Mouse (Mus musculus): ENCODE measurements at regions not wholly inside any gene's neighbourhood (a gene's known extent, or its start where the extent isn't known, plus 50 kb on each side); places are given as distances from the start of the nearest gene placed in this dataset.
"Not testable (repeated sequence)": the region's sequence is repeated elsewhere in the genome, so short reads cannot be mapped to it uniquely, and the experiment has no call there.

- no peak for DNase-seq (ENCODE audit: low spot score)
- WGBS, result 38% methylated on average over 1 of the region's 1 CpGs
These were observed 409.7 kb downstream of the Car8 start for GRCm38 (mm10) chr4:7829126-7829525.

DNA sequence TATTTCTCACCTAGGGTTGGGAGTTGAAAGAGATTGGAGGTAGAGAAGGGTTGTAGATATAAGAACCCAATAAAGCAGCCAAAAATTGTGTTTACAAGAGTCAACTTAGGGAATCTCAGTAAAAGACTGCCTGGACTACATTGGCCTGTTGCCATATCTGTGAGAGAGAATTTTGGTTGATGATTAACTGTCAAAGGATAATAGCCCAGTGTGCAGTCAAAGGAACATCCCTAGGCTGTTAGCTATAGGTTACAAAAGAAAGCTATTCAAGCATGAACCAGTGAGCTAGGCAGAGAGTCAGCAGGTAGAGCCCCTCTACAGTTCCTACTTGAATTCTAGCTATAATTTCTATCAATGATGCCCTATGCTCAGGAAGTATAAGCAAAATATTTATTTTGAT, 419.0 kb downstream of the Car8 start:
- H3K4me3 ChIP-seq (ENCODE audit: low read depth, low read length), result no peak overlapping the region
- H3K9me3 ChIP-seq (ENCODE audit: low read length), result no peaks in the 10 kb centered on the region
- H3K27ac ChIP-seq (ENCODE audit: low read length), result no peak overlapping the region
- DNase-seq (ENCODE audit: low spot score) (no peak), ATAC-seq (no peak)
- H3K36me3 ChIP-seq (ENCODE audit: insufficient read depth, low read length), result no peaks in the 10 kb centered on the region
- no peak overlapping the region for H3K9ac ChIP-seq (replicated peaks; ENCODE audit: low read depth)
- TF ChIP-seq CTCF (IDR thresholded peaks at IDR 0.05) (no peak), EP300 (IDR thresholded peaks at IDR 0.05) (no peak)
- H3K27me3 ChIP-seq (replicated peaks; ENCODE audit: insufficient read depth, low read length), result no peaks in the 10 kb centered on the region
- no peak overlapping the region for H3K4me2 ChIP-seq (replicated peaks; ENCODE audit: low read depth, low read length)
- H3K4me1 ChIP-seq (ENCODE audit: insufficient read depth, low read depth, low read length), result no peaks in the 10 kb centered on the region

More at GRCm38 (mm10) chr4:7829126-7829525, 409.7 kb downstream of the Car8 start:
- TF ChIP-seq EP300 (IDR thresholded peaks at IDR 0.05) (no peak), CTCF (IDR thresholded peaks at IDR 0.05) (no peak)
- H3K36me3 ChIP-seq (ENCODE audit: insufficient read depth, low read length), result no peaks in the 10 kb centered on the region
- no peak overlapping the region for H3K27ac ChIP-seq (ENCODE audit: low read length)
- H3K4me3 ChIP-seq (ENCODE audit: low read depth, low read length), result no peak overlapping the region
- no peak overlapping the region for H3K4me2 ChIP-seq (replicated peaks; ENCODE audit: low read depth, low read length)
- no peaks in the 10 kb centered on the region for H3K4me1 ChIP-seq (ENCODE audit: insufficient read depth, low read depth, low read length)
- no peak overlapping the region for H3K9ac ChIP-seq (replicated peaks; ENCODE audit: low read depth)
- H3K27me3 ChIP-seq (replicated peaks; ENCODE audit: insufficient read depth, low read length), result no peaks in the 10 kb centered on the region
- H3K9me3 ChIP-seq (ENCODE audit: low read length), result no peaks in the 10 kb centered on the region
- no peak for ATAC-seq

GRCm38 (mm10) chr4:7777761-7778160, 461.1 kb downstream of the Car8 start:
- not testable (repeated sequence) for H3K9ac ChIP-seq (replicated peaks; ENCODE audit: low read depth); DNase-seq (ENCODE audit: low spot score); H3K4me1 ChIP-seq (ENCODE audit: insufficient read depth, low read depth, low read length); H3K4me2 ChIP-seq (replicated peaks; ENCODE audit: low read depth, low read length); H3K27ac ChIP-seq (ENCODE audit: low read length); H3K27me3 ChIP-seq (replicated peaks; ENCODE audit: insufficient read depth, low read length); H3K4me3 ChIP-seq (ENCODE audit: low read depth, low read length); H3K9me3 ChIP-seq (ENCODE audit: low read length); H3K36me3 ChIP-seq (ENCODE audit: insufficient read depth, low read length); ATAC-seq
- WGBS, result 66% methylated on average over 1 of the region's 1 CpGs

DNA sequence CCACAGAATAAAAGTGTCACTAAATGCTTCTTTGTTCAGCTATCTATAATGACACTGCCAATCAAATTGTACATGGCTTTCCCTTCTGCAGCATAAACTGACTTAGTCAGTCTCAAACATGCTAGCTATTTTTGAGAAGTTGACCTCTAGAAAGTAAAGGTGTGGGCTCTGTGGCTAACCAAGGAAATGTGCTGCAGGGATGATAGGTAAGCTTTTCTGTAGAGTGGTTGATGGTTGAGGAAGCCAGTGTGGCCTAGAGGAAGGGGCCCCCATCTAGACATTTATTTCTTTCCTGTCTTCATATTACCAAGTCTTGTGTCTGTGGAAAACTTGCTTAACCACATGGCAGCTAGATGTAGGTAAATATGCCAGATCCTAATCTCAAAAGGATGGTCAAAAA, 483.4 kb downstream of the Car8 start:
- H3K36me3 ChIP-seq (ENCODE audit: insufficient read depth, low read length), result no peaks in the 10 kb centered on the region
- H3K9me3 ChIP-seq (ENCODE audit: low read length), result no peaks in the 10 kb centered on the region
- no peaks in the 10 kb centered on the region for H3K4me1 ChIP-seq (ENCODE audit: insufficient read depth, low read depth, low read length)
- DNase-seq (ENCODE audit: low spot score) (no peak), ATAC-seq (no peak)
- TF ChIP-seq CTCF (IDR thresholded peaks at IDR 0.05) (no peak), EP300 (IDR thresholded peaks at IDR 0.05) (no peak)
- H3K27me3 ChIP-seq (replicated peaks; ENCODE audit: insufficient read depth, low read length), result no peaks in the 10 kb centered on the region
- no peak overlapping the region for H3K27ac ChIP-seq (ENCODE audit: low read length)
- no peak overlapping the region for H3K4me3 ChIP-seq (ENCODE audit: low read depth, low read length)
- H3K4me2 ChIP-seq (replicated peaks; ENCODE audit: low read depth, low read length), result no peak overlapping the region
- H3K9ac ChIP-seq (replicated peaks; ENCODE audit: low read depth), result no peak overlapping the region

DNA sequence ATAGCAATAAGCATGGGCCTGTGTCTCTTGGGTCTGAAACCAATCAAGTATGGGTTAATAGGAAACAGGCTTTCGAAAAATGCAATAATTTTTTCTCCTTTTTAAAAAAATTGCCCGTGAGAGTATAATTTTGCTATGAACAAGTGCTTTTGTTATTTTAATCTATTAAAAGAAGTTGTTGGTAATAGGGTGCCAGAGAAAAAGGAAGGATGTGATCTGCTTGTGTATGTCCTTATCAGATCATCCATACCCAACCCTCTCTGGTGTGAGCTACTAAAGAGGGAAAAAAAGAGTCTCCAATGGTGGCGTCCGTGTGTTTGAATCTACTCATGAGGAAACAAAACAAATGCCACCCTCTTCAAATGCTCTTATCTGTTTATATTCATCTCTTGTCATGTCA, 484.9 kb downstream of the Car8 start:
- Histone ChIP-seq H3K9ac (replicated peaks; ENCODE audit: low read depth) (no peak overlapping the region), H3K9me3 (ENCODE audit: low read length) (no peaks in the 10 kb centered on the region), H3K4me2 (replicated peaks; ENCODE audit: low read depth, low read length) (no peak overlapping the region), H3K36me3 (ENCODE audit: insufficient read depth, low read length) (no peaks in the 10 kb centered on the region), H3K27me3 (replicated peaks; ENCODE audit: insufficient read depth, low read length) (no peaks in the 10 kb centered on the region), H3K4me1 (ENCODE audit: insufficient read depth, low read depth, low read length) (no peaks in the 10 kb centered on the region), H3K27ac (ENCODE audit: low read length) (no peak overlapping the region), H3K4me3 (ENCODE audit: low read depth, low read length) (no peak overlapping the region)
- no peak for TF ChIP-seq CTCF (IDR thresholded peaks at IDR 0.05)
- TF ChIP-seq EP300 (IDR thresholded peaks at IDR 0.05), result no peak
- DNase-seq (ENCODE audit: low spot score), result no peak
- no peak for ATAC-seq
- 74% methylated on average over 4 of the region's 4 CpGs for WGBS

DNA sequence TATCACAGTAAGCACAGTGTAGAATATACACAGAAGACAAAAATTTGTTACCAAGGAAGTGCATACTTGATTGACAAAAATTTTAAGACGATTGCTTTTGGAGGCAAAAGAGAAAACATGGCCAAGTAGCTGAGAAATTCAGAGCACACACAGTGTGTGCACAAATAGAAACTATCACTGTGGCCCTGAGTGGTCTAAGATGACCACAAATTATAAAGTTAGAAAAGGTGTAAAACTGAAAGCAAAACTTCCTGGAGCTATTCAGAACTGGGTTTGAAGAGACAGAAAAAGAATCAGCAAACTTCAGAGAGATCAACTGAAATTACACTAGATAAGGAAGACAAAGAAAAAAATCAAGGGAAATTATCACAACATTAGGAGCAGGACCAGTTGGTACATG, 487.6 kb downstream of the Car8 start:
- Histone ChIP-seq H3K4me2 (replicated peaks; ENCODE audit: low read depth, low read length) (no peak overlapping the region), H3K9ac (replicated peaks; ENCODE audit: low read depth) (no peak overlapping the region), H3K27ac (ENCODE audit: low read length) (no peak overlapping the region), H3K4me3 (ENCODE audit: low read depth, low read length) (no peak overlapping the region), H3K36me3 (ENCODE audit: insufficient read depth, low read length) (no peaks in the 10 kb centered on the region), H3K27me3 (replicated peaks; ENCODE audit: insufficient read depth, low read length) (no peaks in the 10 kb centered on the region), H3K9me3 (ENCODE audit: low read length) (no peaks in the 10 kb centered on the region), H3K4me1 (ENCODE audit: insufficient read depth, low read depth, low read length) (no peaks in the 10 kb centered on the region)
- ATAC-seq, result no peak
- WGBS, result 78% methylated on average over 1 of the region's 1 CpGs
- no peak for TF ChIP-seq EP300 (IDR thresholded peaks at IDR 0.05)
- no peak for TF ChIP-seq CTCF (IDR thresholded peaks at IDR 0.05)
- DNase-seq (ENCODE audit: low spot score), result no peak

- no peaks in the 10 kb centered on the region for H3K4me1 ChIP-seq (ENCODE audit: insufficient read depth, low read depth, low read length)
- no peak overlapping the region for H3K4me3 ChIP-seq (ENCODE audit: low read depth, low read length)
- H3K27me3 ChIP-seq (replicated peaks; ENCODE audit: insufficient read depth, low read length), result no peaks in the 10 kb centered on the region
- no peak overlapping the region for H3K27ac ChIP-seq (ENCODE audit: low read length)
- ATAC-seq (no peak), DNase-seq (ENCODE audit: low spot score) (no peak)
- no peak overlapping the region for H3K4me2 ChIP-seq (replicated peaks; ENCODE audit: low read depth, low read length)
- H3K9ac ChIP-seq (replicated peaks; ENCODE audit: low read depth), result no peak overlapping the region
- TF ChIP-seq EP300 (IDR thresholded peaks at IDR 0.05) (no peak), CTCF (IDR thresholded peaks at IDR 0.05) (no peak)
- H3K9me3 ChIP-seq (ENCODE audit: low read length), result no peaks in the 10 kb centered on the region
- no peaks in the 10 kb centered on the region for H3K36me3 ChIP-seq (ENCODE audit: insufficient read depth, low read length)
These were observed 515.9 kb downstream of the Car8 start for GRCm38 (mm10) chr4:7722893-7723292.

All from lung, postnatal 0 days (tissue).